Mouse (Mus musculus) ES-Bruce4 (cell line): ENCODE data around the gene Mmp21.
"Not testable (repeated sequence)": the region's sequence is repeated elsewhere in the genome, so short reads cannot be mapped to it uniquely, and the experiment has no call there.

Experiments
- CTCF ChIP-seq: IDR thresholded peaks from one replicate; pipeline ENCODE4 v1.8.1; 2011; ENCODE audit warnings: low read depth, low read length
- EP300 ChIP-seq: IDR thresholded peaks from 2 replicates; pipeline ENCODE4 v1.6.1; 2011; ENCODE audit warnings: low read depth, low read length; ENCODE audit not compliant: insufficient read depth
- POLR2A ChIP-seq: IDR thresholded peaks from one replicate; pipeline ENCODE4 v1.8.1; 2011; ENCODE audit warnings: low read length; ENCODE audit not compliant: insufficient read depth

DNA sequence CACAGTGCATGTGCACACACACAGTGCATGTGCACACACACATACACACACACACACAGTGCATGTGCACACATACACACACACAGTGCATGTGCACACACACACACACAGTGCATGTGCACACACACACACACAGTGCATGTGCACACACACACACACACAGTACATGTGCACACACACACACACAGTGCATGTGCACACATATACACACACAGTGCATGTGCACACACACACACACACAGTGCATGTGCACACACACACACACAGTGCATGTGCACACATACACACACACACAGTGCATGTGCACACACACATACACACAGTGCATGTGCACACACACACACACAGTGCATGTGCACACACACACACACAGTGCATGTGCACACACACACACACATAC lies 5.8 kb upstream of the Mmp21 start:
- not testable (repeated sequence) for TF ChIP-seq CTCF, EP300, POLR2A
